Mouse (Mus musculus): Measurements from ENCODE around the gene Pknox1.

- TF ChIP-seq CTCF (IDR thresholded peaks at IDR 0.05; ENCODE audit: low read depth, low read length): no peak
- no peak for TF ChIP-seq POLR2A (IDR thresholded peaks at IDR 0.05; ENCODE audit: insufficient read depth, low read length)
These were observed 66.7 kb downstream of the Pknox1 start for GRCm38 (mm10) chr17:31631081-31631800.
